Mouse (Mus musculus): ENCODE results near the gene Pbx1. TPM values are rescaled to one million over a fixed set of nuclear protein-coding genes. Genes with fewer than 3 reads are reported as not detected.

The Pbx1 gene
- polyA plus RNA-seq, 1 experiment from 2014 or later = 48.8 TPM

DNA sequence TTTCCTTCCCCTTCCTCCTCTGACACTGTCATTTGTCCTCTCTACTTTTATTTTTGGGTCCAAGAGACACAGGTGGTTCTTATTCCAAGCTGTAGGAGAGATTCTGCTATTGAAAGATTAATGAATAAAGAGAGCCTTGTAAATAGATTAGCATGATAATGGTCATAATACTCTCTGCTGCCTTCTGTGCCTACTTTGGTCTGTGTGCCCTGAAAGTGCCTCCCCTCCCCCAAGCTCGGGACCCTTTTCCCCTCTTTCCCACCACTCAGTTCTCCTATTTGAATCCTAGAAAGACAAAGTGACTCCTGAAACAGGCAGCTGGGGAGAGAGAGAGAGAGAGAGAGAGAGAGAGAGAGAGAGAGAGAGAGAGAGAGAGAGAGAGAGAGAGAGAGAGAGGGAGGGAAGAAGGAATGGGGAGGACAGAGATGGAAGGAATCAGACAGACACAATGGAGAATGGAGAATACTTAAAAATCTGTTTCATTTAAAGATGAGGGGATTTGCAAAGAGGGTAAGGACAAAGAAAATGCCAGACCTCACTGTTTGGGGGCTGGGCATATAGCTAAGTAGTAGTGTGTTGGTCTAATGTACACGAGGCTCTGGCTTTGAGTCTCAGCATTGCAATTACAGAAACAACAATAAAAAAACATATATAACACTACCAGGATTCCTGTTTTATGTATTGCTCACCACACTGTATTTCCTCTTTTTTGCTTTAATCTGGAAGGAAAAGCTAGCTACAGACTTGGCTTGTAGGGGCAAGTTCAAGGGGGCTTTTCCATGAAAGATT, 145.0 kb downstream of the Pbx1 start:
- H3K9ac ChIP-seq = no peak overlapping the region
- H3K36me3 ChIP-seq (ENCODE audit: insufficient read depth) = peaks cover 4% of the 10 kb centered on the region; the same call in 1 of the 2 replicates
- ATAC-seq (ENCODE audit: insufficient read depth) (no peak), DNase-seq (no peak)
- peak overlapping the region; percentile 83 for H3K27ac ChIP-seq (ENCODE audit: low read depth)
- WGBS = 49% methylated on average over 2 of the region's 2 CpGs
- no peaks in the 10 kb centered on the region for H3K27me3 ChIP-seq (ENCODE audit: insufficient read depth, low read length)
- no peak overlapping the region for H3K4me2 ChIP-seq
- H3K9me3 ChIP-seq (ENCODE audit: low read depth, low read length) = no peaks in the 10 kb centered on the region
- TF ChIP-seq CTCF (IDR thresholded peaks at IDR 0.05; ENCODE audit: low read depth) = no peak
- H3K4me1 ChIP-seq (ENCODE audit: insufficient read depth) = peaks cover 46% of the 10 kb centered on the region
- H3K4me3 ChIP-seq (ENCODE audit: low read depth, low read length) = no peak overlapping the region

DNA sequence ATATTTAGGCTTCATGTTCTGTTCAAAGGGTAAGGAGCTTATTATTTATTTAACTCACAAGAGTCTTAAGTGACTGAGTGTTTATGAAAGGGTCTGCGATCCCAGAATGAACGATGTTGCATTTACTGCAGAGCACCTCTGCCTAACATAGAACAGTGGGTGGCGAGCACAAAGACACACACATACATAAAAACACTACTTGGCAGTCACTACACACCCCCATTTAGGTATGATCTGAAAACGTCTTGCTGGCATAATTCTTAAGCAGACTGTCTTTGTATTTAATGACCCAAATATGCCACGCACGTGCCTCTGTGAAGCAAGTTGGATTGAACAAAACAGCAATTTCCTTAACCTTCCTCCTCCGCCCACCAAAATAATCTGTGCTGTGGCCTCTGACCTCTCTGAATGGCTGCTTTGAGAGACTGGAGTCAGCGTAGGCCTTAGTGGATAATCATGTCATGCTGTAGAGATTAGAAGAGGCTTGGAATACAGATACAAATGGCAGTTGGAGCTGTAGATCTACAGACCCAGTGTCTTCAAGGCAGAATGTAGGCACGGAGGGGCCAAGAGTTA, 147.4 kb downstream of the Pbx1 start:
- ATAC-seq (ENCODE audit: insufficient read depth) = no peak
- no peak overlapping the region; the same call in 1 of the 2 replicates for H3K4me2 ChIP-seq
- no peak overlapping the region for H3K9ac ChIP-seq
- DNase-seq = peak; percentile 50
- peak overlapping the region; percentile 56; the same call in 1 of the 2 replicates for H3K27ac ChIP-seq (ENCODE audit: low read depth)
- H3K4me1 ChIP-seq (ENCODE audit: insufficient read depth) = peaks cover 32% of the 10 kb centered on the region
- no peak for TF ChIP-seq CTCF (IDR thresholded peaks at IDR 0.05; ENCODE audit: low read depth)
- WGBS = 24% methylated on average over 9 of the region's 9 CpGs
- no peak overlapping the region for H3K4me3 ChIP-seq (ENCODE audit: low read depth, low read length)
- no peaks in the 10 kb centered on the region for H3K27me3 ChIP-seq (ENCODE audit: insufficient read depth, low read length)
- no peaks in the 10 kb centered on the region for H3K9me3 ChIP-seq (ENCODE audit: low read depth, low read length)
- H3K36me3 ChIP-seq (ENCODE audit: insufficient read depth) = peaks cover 4% of the 10 kb centered on the region; the same call in 1 of the 2 replicates

DNA sequence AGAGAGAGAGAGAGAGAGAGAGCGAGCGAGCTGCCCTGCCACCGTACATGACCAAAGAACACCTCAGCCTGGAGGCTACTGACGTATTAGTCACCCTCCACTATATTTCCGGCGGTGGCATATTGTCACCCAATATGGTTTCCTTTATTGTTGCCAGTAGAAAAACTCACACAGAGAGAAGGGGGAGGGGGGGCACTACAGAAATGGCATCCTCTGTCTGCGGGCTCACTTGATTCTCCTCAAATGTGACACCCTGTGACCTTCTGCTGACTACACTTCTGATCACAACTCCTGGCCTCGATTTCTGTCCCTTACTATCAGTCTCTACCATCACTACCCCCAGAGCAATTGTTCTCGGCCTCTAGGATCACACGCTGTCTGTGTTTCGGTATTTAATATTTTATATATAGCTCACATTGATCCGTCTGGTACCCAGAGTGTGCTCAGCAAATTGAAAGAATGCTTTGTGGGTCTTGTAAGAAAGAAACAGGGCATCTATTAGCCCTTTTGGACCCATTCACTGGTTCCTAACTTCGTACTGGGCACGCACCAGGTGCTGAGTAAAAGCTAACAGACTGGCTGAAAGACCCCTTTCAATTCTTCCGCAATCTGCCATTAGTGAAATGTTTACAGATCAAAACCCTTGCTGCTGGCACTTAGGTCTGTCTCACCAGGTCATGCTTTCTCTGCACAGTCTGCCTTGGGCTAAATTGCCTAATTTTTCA, 148.1 kb downstream of the Pbx1 start:
- ATAC-seq (ENCODE audit: insufficient read depth) = 0 out of 2 replicates have a peak, but pooled peaks have one; percentile 26
- H3K9me3 ChIP-seq (ENCODE audit: low read depth, low read length) = no peaks in the 10 kb centered on the region
- H3K9ac ChIP-seq = no peak overlapping the region
- no peaks in the 10 kb centered on the region for H3K27me3 ChIP-seq (ENCODE audit: insufficient read depth, low read length)
- H3K4me2 ChIP-seq = no peak overlapping the region; the same call in 1 of the 2 replicates
- peaks cover 4% of the 10 kb centered on the region; the same call in 1 of the 2 replicates for H3K36me3 ChIP-seq (ENCODE audit: insufficient read depth)
- H3K4me3 ChIP-seq (ENCODE audit: low read depth, low read length) = no peak overlapping the region
- TF ChIP-seq CTCF (IDR thresholded peaks at IDR 0.05; ENCODE audit: low read depth) = no peak
- peaks cover 29% of the 10 kb centered on the region for H3K4me1 ChIP-seq (ENCODE audit: insufficient read depth)
- peak; percentile 31 for DNase-seq
- 49% methylated on average over 15 of the region's 15 CpGs for WGBS
- H3K27ac ChIP-seq (ENCODE audit: low read depth) = peak overlapping the region; percentile 56; the same call in 1 of the 2 replicates

DNA sequence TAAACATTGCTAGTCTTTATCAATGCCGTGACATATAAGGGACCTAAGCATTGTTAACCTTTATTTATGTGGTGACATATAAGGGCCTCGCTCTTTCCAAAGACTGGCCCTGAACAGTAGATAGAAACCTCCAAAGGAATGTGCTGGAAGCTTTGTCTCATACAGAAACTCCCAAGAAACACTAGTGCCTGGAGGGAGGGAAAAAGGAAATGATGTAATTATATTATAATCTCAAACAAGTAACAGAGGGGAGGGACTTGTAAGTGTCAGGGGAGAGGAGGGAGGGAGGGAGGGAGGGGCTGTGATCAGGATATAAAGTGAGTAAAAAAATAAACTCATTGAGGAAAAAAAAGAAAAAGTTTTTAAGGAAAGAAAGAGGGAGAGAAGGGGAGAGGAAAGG, 148.6 kb downstream of the Pbx1 start:
- Histone ChIP-seq H3K9ac (no peak overlapping the region), H3K36me3 (ENCODE audit: insufficient read depth) (no peaks in the 10 kb centered on the region), H3K27ac (ENCODE audit: low read depth) (no peak overlapping the region), H3K27me3 (ENCODE audit: insufficient read depth, low read length) (no peaks in the 10 kb centered on the region), H3K4me2 (no peak overlapping the region), H3K4me1 (ENCODE audit: insufficient read depth) (peaks cover 24% of the 10 kb centered on the region), H3K4me3 (ENCODE audit: low read depth, low read length) (no peak overlapping the region), H3K9me3 (ENCODE audit: low read depth, low read length) (no peaks in the 10 kb centered on the region)
- DNase-seq = no peak
- 0 out of 2 replicates have a peak, but pooled peaks have one; percentile 3 for ATAC-seq (ENCODE audit: insufficient read depth)
- 58% methylated on average over 2 of the region's 2 CpGs for WGBS
- no peak for TF ChIP-seq CTCF (IDR thresholded peaks at IDR 0.05; ENCODE audit: low read depth)

DNA sequence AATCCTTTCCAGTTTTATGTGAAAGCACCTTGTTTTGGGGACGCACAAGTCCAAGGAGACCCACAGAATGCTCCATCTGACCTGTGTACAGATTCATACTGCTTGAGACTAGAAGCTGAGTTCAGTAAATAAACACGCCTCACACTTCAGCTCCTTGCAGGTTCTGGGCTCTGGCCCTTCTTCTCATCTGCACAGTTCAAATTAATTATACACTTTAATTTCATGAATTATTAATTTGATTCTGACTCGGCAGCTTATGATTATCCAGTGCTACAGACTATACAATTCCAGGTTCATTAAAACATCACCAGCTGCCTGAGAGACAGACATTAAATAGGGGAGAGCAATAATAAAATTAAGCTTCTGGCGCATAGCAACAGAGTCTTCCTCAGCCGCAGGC, 156.4 kb downstream of the Pbx1 start:
- H3K4me2 ChIP-seq = no peak overlapping the region
- H3K27ac ChIP-seq (ENCODE audit: low read depth) = no peak overlapping the region
- no peak for DNase-seq
- ATAC-seq (ENCODE audit: insufficient read depth) = no peak
- no peak overlapping the region for H3K9ac ChIP-seq
- no peaks in the 10 kb centered on the region for H3K27me3 ChIP-seq (ENCODE audit: insufficient read depth, low read length)
- 72% methylated on average over 5 of the region's 5 CpGs for WGBS
- no peaks in the 10 kb centered on the region for H3K36me3 ChIP-seq (ENCODE audit: insufficient read depth)
- H3K4me1 ChIP-seq (ENCODE audit: insufficient read depth) = 0 out of 2 replicates have a peak, but pooled peaks cover 6% of the 10 kb centered on the region
- no peaks in the 10 kb centered on the region for H3K9me3 ChIP-seq (ENCODE audit: low read depth, low read length)
- no peak overlapping the region for H3K4me3 ChIP-seq (ENCODE audit: low read depth, low read length)
- TF ChIP-seq CTCF (IDR thresholded peaks at IDR 0.05; ENCODE audit: low read depth) = no peak

DNA sequence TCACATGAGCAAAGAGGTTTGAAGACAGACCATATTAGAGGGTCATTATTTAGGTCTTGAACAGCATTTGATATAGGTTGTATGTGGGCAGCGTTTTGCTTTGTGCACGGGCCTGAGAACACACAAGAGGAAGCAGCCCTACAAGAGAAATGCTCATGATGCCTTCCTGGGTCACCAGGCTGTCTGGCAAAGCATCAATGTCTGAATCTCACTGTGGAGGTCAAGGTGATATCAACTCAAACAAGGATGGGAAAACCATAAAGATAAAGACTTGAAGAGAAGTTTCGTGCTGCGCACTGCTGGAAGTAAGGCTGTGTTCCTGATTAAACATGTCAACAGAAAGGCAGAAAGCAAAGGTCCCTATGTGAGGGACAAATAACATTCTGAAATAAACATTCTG, 157.8 kb downstream of the Pbx1 start:
- H3K9me3 ChIP-seq (ENCODE audit: low read depth, low read length) = no peaks in the 10 kb centered on the region
- 87% methylated on average over 4 of the region's 4 CpGs for WGBS
- no peak overlapping the region for H3K27ac ChIP-seq (ENCODE audit: low read depth)
- no peak overlapping the region for H3K4me3 ChIP-seq (ENCODE audit: low read depth, low read length)
- no peak overlapping the region for H3K9ac ChIP-seq
- no peak for TF ChIP-seq CTCF (IDR thresholded peaks at IDR 0.05; ENCODE audit: low read depth)
- DNase-seq (no peak), ATAC-seq (ENCODE audit: insufficient read depth) (no peak)
- no peaks in the 10 kb centered on the region for H3K36me3 ChIP-seq (ENCODE audit: insufficient read depth)
- no peaks in the 10 kb centered on the region for H3K27me3 ChIP-seq (ENCODE audit: insufficient read depth, low read length)
- 0 out of 2 replicates have a peak, but pooled peaks cover 6% of the 10 kb centered on the region for H3K4me1 ChIP-seq (ENCODE audit: insufficient read depth)
- no peak overlapping the region for H3K4me2 ChIP-seq

DNA sequence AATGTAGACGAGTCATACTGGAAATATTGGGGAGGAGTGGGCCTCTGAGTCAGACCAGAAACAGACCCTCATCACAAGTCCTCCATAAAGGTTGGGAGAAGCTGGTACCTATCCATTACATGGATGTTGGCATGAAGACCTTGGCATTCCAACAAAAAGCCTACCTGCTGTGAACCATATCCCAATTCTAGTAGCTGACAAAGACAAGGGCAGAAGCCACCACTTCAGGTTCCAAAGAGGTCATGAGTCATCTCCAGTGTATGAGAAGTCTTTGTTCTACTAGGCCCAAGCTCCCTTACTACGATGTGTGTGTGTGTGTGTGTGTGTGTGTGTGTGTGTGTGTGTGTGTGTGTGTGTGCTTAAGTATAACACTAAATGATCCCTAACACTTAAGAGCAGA, 160.0 kb downstream of the Pbx1 start:
- no peak for TF ChIP-seq CTCF (IDR thresholded peaks at IDR 0.05; ENCODE audit: low read depth)
- 0 out of 2 replicates have a peak, but pooled peaks cover 6% of the 10 kb centered on the region for H3K4me1 ChIP-seq (ENCODE audit: insufficient read depth)
- ATAC-seq (ENCODE audit: insufficient read depth) = no peak
- H3K9me3 ChIP-seq (ENCODE audit: low read depth, low read length) = no peaks in the 10 kb centered on the region
- no peak overlapping the region for H3K27ac ChIP-seq (ENCODE audit: low read depth)
- H3K9ac ChIP-seq = no peak overlapping the region
- H3K4me3 ChIP-seq (ENCODE audit: low read depth, low read length) = no peak overlapping the region
- H3K27me3 ChIP-seq (ENCODE audit: insufficient read depth, low read length) = no peaks in the 10 kb centered on the region
- H3K4me2 ChIP-seq = no peak overlapping the region
- H3K36me3 ChIP-seq (ENCODE audit: insufficient read depth) = no peaks in the 10 kb centered on the region
- DNase-seq = no peak
- 60% methylated on average over 2 of the region's 2 CpGs for WGBS

Measured in lung, embryonic 14.5 days (tissue).